Mouse (Mus musculus): ENCODE data around the gene Fgf10. TPM values are rescaled to one million over a fixed set of nuclear protein-coding genes. Genes with fewer than 3 reads are reported as not detected.

The Fgf10 gene
- total RNA-seq, 2 experiments from 2014 or later: 3.6 to 3.9 TPM

DNA sequence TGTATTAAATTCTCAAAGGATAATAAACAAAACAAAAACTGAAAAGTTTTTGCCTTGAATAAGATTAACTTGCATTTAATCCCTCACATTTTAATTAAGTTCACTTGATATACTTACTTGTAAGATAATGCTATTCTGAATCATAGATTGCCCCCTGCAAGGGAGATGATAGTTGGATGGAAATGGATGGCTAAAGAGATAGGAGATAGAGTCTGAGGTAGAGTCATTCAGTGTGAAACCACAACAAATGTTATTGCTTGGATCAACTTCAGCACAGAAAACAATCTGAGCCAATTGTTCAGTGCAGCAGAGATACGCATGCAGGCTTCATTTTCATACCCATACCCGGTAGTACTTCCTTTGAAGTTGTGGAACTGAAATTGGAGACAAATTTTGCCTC lies 23.5 kb downstream of the Fgf10 start:
- intact Hi-C loops (cut with DNase I): no loop called here
- no peak for DNase-seq (ENCODE audit: extremely low spot score in 1 of 2, low spot score in 2 of 2)
- TF ChIP-seq CTCF (IDR thresholded peaks at IDR 0.05): no peak
- H3K27ac ChIP-seq: no peak overlapping the region
- no peak overlapping the region for H3K4me3 ChIP-seq

DNA sequence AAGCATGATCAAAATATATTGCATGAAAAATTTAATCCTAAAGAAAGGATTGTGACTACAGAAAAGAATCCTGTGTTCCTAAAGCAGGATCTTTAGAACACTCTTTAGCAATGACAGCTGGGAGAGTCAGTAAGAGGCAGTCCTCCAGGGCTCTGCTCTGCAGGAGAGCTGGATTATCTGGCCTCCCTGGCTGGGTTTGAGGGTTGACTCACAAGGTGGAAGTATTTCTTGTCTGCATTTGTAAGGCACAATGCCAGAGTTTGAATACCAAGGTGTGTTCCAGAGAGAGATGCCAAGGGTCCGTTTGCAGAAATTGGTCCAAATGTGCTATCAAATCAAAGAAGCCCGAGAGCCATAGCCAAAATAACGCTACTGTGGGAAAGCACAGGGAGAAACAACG lies 25.5 kb downstream of the Fgf10 start:
- no peak for TF ChIP-seq CTCF (IDR thresholded peaks at IDR 0.05)
- no peak for DNase-seq (ENCODE audit: extremely low spot score in 1 of 2, low spot score in 2 of 2)
- intact Hi-C loops (cut with DNase I): no loop called here
- Histone ChIP-seq H3K27ac (no peak overlapping the region), H3K4me3 (no peak overlapping the region)

DNA sequence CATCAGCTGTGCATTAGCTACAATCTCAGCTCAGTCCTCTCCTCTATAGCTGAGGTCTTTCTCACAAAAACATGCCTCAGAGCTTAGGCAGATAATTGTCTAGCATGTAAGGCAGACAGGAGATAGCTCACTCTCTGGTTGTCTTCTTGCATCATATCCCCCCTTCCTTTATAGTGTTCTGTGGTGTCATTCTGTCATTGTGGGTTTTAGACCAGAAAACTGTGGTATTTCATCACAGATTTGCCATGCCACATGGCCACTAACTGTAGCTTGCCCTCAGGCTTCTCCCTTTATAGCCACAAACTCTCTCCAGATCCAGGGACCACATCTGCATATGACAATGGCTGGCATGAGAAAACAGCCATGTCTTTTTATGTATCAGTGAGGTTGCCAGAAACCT lies 34.1 kb downstream of the Fgf10 start:
- no peak overlapping the region for H3K4me3 ChIP-seq
- no peak for DNase-seq (ENCODE audit: extremely low spot score in 1 of 2, low spot score in 2 of 2)
- intact Hi-C loops (cut with DNase I): no loop called here
- H3K27ac ChIP-seq: no peak overlapping the region
- TF ChIP-seq CTCF (IDR thresholded peaks at IDR 0.05): no peak

DNA sequence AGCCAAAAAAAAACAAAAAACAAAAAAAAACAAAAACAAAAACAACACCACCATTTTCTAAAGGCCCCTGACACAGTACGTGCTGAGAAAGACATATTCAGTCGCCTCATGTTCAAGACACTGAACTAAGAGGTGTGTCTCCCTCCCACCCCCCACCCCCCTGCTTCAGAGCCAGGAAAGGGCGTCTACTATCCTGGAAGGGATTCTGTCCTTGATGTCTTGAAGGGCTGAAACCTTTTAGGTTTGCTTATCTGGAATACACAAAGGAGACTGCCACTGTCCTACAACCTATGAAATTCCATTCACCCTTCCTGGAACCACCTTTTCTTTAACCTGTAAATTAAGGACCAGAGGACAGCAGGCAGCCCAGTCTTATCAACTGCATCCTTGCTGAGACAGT lies 36.1 kb downstream of the Fgf10 start:
- Histone ChIP-seq H3K4me3 (no peak overlapping the region), H3K27ac (no peak overlapping the region)
- DNase-seq (ENCODE audit: extremely low spot score in 1 of 2, low spot score in 2 of 2): no peak
- intact Hi-C loops (cut with DNase I): no loop called here
- no peak for TF ChIP-seq CTCF (IDR thresholded peaks at IDR 0.05)

- TF ChIP-seq CTCF (IDR thresholded peaks at IDR 0.05): no peak
- Histone ChIP-seq H3K4me3 (no peak overlapping the region), H3K27ac (no peak overlapping the region)
- no peak for DNase-seq (ENCODE audit: extremely low spot score in 1 of 2, low spot score in 2 of 2)
- intact Hi-C loops (cut with DNase I): no loop called here
Measured at GRCm38 (mm10) chr13:118709912-118710311, 40.3 kb downstream of the Fgf10 start.

GRCm38 (mm10) chr13:118713626-118714150 lies 44.1 kb downstream of the Fgf10 start:
- intact Hi-C loops (cut with DNase I): no loop called here
- DNase-seq (ENCODE audit: extremely low spot score in 1 of 2, low spot score in 2 of 2): no peak
- H3K4me3 ChIP-seq: peak overlapping the region; percentile 55

GRCm38 (mm10) chr13:118714284-118715065 lies 44.9 kb downstream of the Fgf10 start:
- DNase-seq (ENCODE audit: extremely low spot score in 1 of 2, low spot score in 2 of 2): peak; percentile 14 to 28
- no peak for TF ChIP-seq CTCF (IDR thresholded peaks at IDR 0.05)
- intact Hi-C loops (cut with DNase I): no loop called here
- Histone ChIP-seq H3K27ac (no peak overlapping the region), H3K4me3 (peak overlapping the region; percentile 55)

More at GRCm38 (mm10) chr13:118713626-118714150, 44.1 kb downstream of the Fgf10 start:
- no peak for TF ChIP-seq CTCF (IDR thresholded peaks at IDR 0.05)
- H3K27ac ChIP-seq: no peak overlapping the region

DNA sequence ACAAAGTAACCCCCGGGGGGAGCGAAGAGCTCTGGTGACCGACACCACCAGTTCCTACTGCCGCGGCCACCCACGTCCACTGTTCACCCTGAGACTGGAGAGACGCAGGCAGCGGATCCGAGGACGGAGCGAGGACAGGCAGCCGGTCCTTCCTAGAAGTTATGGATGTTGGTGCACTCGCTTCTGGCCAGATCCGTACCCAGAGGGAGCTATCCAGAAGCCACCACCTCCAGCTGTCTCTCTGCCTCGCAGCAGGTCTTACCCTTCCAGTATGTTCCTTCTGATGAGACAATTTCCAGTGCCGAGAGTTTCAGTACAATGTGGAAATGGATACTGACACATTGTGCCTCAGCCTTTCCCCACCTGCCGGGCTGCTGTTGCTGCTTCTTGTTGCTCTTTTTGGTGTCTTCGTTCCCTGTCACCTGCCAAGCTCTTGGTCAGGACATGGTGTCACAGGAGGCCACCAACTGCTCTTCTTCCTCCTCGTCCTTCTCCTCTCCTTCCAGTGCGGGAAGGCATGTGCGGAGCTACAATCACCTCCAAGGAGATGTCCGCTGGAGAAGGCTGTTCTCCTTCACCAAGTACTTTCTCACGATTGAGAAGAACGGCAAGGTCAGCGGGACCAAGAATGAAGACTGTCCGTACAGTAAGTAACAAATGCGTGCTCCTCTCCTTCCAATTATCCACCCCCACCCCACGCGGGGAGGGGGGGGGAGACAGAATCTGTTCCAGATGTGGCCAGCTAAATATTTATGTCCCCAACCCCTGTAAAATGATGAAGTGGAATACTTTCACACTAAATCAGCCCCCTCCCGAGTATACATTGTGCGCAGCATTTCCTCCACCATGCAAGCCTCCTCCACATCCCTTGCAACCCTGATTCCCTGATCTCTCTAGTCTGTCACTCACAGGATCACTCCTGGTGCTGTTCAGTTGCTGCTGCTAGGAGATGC lies 45.8 kb downstream of the Fgf10 start:
- peak overlapping the region; percentile 55 for H3K4me3 ChIP-seq
- no peak overlapping the region for H3K27ac ChIP-seq
- DNase-seq (ENCODE audit: extremely low spot score in 1 of 2, low spot score in 2 of 2): peak in 1 of 2 experiments; percentile 10
- intact Hi-C loops (cut with DNase I): no loop called here
- TF ChIP-seq CTCF (IDR thresholded peaks at IDR 0.05): no peak

GRCm38 (mm10) chr13:118716265-118716664 lies 46.7 kb downstream of the Fgf10 start:
- DNase-seq (ENCODE audit: extremely low spot score in 1 of 2, low spot score in 2 of 2): no peak
- intact Hi-C loops (cut with DNase I): no loop called here
- TF ChIP-seq CTCF (IDR thresholded peaks at IDR 0.05): no peak
- Histone ChIP-seq H3K4me3 (peak overlapping the region; percentile 55), H3K27ac (no peak overlapping the region)

DNA sequence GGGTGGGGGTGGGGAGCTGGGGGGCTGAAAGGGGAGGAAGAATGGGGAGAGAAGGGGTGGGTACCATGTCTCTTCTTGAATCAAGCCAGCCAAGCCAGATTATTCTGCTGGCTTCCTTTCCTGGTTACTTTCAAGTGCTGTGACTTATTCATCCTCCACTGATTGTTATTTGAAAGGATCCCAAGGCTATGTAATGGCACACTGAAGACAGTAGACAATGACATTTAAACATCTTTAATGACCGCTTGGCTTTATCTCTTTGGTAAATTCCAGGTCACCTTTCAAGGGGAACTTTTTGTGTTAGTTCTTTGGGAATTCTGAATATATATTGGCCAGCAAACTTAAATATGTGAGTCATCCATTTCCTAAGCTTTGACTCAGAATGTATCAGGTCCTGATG lies 47.1 kb downstream of the Fgf10 start:
- H3K4me3 ChIP-seq: no peak overlapping the region
- no peak for DNase-seq (ENCODE audit: extremely low spot score in 1 of 2, low spot score in 2 of 2)
- TF ChIP-seq CTCF (IDR thresholded peaks at IDR 0.05): no peak
- H3K27ac ChIP-seq: no peak overlapping the region
- intact Hi-C loops (cut with DNase I): no loop called here

- intact Hi-C loops (cut with DNase I): no loop called here
- TF ChIP-seq CTCF (IDR thresholded peaks at IDR 0.05): no peak
- H3K4me3 ChIP-seq: no peak overlapping the region
- DNase-seq (ENCODE audit: extremely low spot score in 1 of 2, low spot score in 2 of 2): no peak
- no peak overlapping the region for H3K27ac ChIP-seq
Measured at GRCm38 (mm10) chr13:118718396-118718795, 48.8 kb downstream of the Fgf10 start.

DNA sequence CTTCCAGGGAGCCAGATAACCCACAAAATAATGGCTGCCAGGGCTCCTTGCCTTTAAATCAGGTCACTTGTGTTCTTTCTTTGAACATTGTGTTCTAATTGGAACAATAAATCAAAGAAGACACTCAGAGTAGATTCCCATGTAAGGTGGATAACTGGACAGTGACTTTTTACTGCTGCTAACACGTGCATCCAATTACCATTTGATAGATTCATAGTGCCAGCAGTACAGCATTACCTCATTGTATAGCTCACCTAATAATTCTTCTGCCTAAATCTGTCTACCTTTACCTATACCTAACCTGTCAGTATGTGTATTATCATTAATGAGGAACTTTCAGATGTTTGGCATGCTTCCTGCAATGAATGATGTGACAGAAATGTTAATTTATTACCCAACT lies 52.1 kb downstream of the Fgf10 start:
- DNase-seq (ENCODE audit: extremely low spot score in 1 of 2, low spot score in 2 of 2): no peak
- TF ChIP-seq CTCF (IDR thresholded peaks at IDR 0.05): no peak

More for the DNA sequence above, 52.1 kb downstream of the Fgf10 start:
- intact Hi-C loops (cut with DNase I): no loop called here
- no peak overlapping the region for H3K4me3 ChIP-seq
- no peak overlapping the region for H3K27ac ChIP-seq

All from left cerebral cortex, adult 2 months (tissue).